Mouse (Mus musculus) forebrain, embryonic 13.5 days (tissue): ENCODE measurements around the gene Psap. TPM values are rescaled to one million over a fixed set of nuclear protein-coding genes. Genes with fewer than 3 reads are reported as not detected.

Experiments used
- ATAC-seq: fragments of 200-750 bp; cut with Nextera tagmentation; 2 replicates; pipeline ENCODE4 v1.8.0; 2017
- H3K27ac ChIP-seq: fragments of 300-500 bp; sonication (generic); 2 replicates; pipeline ENCODE4 v1.5.1; 2015; ENCODE audit warnings: inconsistent platforms, mild to moderate bottlenecking, moderate library complexity
- H3K27me3 ChIP-seq: fragments of 300-500 bp; sonication (generic); 2 replicates; pipeline ENCODE4 v1.6.1; 2015; ENCODE audit warnings: mild to moderate bottlenecking, inconsistent platforms
- H3K36me3 ChIP-seq: fragments of 300-500 bp; sonication (generic); 2 replicates; pipeline ENCODE4 v1.6.1; 2015; ENCODE audit warnings: mild to moderate bottlenecking, inconsistent platforms; ENCODE audit not compliant: poor library complexity, severe bottlenecking
- H3K4me1 ChIP-seq: fragments of 300-500 bp; sonication (generic); 2 replicates; pipeline ENCODE4 v1.6.1; 2015; ENCODE audit warnings: inconsistent platforms
- H3K4me2 ChIP-seq: fragments of 300-500 bp; sonication (generic); 2 replicates; pipeline ENCODE4 v1.6.1; 2015; ENCODE audit warnings: inconsistent platforms, mild to moderate bottlenecking, moderate library complexity
- H3K4me3 ChIP-seq: fragments of 300-500 bp; sonication (generic); 2 replicates; pipeline ENCODE4 v1.5.1; 2015; ENCODE audit warnings: mild to moderate bottlenecking, inconsistent platforms
- H3K9ac ChIP-seq: fragments of 300-500 bp; sonication (generic); 2 replicates; pipeline ENCODE4 v1.6.1; 2015; ENCODE audit warnings: mild to moderate bottlenecking, inconsistent platforms
- H3K9me3 ChIP-seq: fragments of 300-500 bp; sonication (generic); replicated peaks from 2 replicates; pipeline ENCODE4 v1.6.1; 2016; ENCODE audit warnings: inconsistent platforms
- WGBS: fragments of 180-500 bp; shearing (Covaris S2); methylation state at CpG from one replicate; pipeline ENCODE4 v1.1.7; 2015; 5-methylcytosine and 5-hydroxymethylcytosine counted together
- polyA plus RNA-seq: library from polyadenylated mRNA; unstranded; fragments of >200 nt; fragmentation: Nextera tagmentation; extraction: Ambion mirVana; gene quantifications from 2 replicates; pipeline ENCODE4 v1.2.1, GENCODE M21; 2015

The Psap gene
- polyA plus RNA-seq, 1 experiment from 2014 or later, result 92.2 TPM

DNA sequence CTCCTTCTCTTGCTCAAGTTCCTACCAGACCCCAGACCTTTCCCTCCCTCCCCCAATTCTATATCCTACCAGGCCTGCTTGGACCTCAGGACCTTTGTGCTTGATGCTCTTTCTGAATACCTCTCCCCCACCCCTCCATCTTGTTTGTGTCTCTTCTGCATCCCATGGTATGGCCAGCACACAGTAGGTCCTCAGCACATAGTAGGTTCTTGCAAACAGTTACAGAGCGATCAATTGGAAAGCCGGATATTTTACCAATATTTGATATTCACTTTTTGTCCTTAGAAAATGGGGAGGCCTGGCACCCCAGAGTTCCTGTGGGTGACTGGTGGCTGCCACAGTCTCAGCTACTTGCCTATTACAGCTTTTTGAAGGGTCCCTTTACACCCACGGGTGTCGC lies 57.6 kb downstream of the Psap start:
- Histone ChIP-seq H3K36me3 (no peaks in the 10 kb centered on the region), H3K27me3 (no peaks in the 10 kb centered on the region), H3K9me3 (no peaks in the 10 kb centered on the region), H3K4me1 (no peaks in the 10 kb centered on the region), H3K4me3 (no peak overlapping the region), H3K9ac (no peak overlapping the region), H3K27ac (no peak overlapping the region), H3K4me2 (no peak overlapping the region)
- WGBS, result 94% methylated on average over 4 of the region's 4 CpGs
- ATAC-seq, result no peak

DNA sequence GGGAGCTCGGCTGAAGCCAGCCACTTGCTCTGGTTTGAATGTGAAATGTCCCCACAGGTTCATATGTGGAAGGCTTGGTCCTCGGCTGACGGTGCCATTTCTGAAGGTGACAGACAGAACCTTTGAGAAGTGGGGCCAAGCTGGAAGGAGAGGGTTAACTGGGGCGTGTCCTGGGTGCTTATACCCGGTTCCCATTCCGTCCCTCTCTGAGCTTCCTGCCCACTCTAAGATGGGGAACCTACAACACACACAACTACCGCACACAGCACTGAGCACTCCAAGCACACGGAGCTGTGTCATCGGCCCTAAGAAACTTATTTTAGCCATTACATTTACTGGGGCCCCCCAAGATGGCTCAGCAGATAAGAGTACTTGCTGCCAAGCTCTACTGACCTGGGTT lies 64.1 kb downstream of the Psap start:
- Histone ChIP-seq H3K9me3 (no peaks in the 10 kb centered on the region), H3K4me1 (peaks cover 11% of the 10 kb centered on the region), H3K9ac (no peak overlapping the region), H3K27ac (no peak overlapping the region), H3K4me2 (no peak overlapping the region), H3K36me3 (no peaks in the 10 kb centered on the region), H3K4me3 (no peak overlapping the region), H3K27me3 (peaks cover 7% of the 10 kb centered on the region)
- no peak for ATAC-seq
- 80% methylated on average over 9 of the region's 9 CpGs for WGBS

GRCm38 (mm10) chr10:60344111-60344510 lies 66.7 kb downstream of the Psap start:
- Histone ChIP-seq H3K4me2 (no peak overlapping the region), H3K9ac (no peak overlapping the region), H3K36me3 (no peaks in the 10 kb centered on the region), H3K27me3 (peaks cover 23% of the 10 kb centered on the region), H3K27ac (no peak overlapping the region), H3K9me3 (no peaks in the 10 kb centered on the region), H3K4me1 (peaks cover 18% of the 10 kb centered on the region), H3K4me3 (no peak overlapping the region)
- WGBS, result 88% methylated on average over 3 of the region's 3 CpGs
- ATAC-seq, result no peak

GRCm38 (mm10) chr10:60346056-60346455 lies 68.6 kb downstream of the Psap start:
- peaks cover 23% of the 10 kb centered on the region for H3K27me3 ChIP-seq
- H3K4me1 ChIP-seq, result peaks cover 18% of the 10 kb centered on the region
- H3K36me3 ChIP-seq, result no peaks in the 10 kb centered on the region
- H3K9ac ChIP-seq, result no peak overlapping the region
- WGBS, result 84% methylated on average over 4 of the region's 4 CpGs
- peak overlapping the region; percentile 53 for H3K4me2 ChIP-seq
- no peak for ATAC-seq
- no peak overlapping the region for H3K27ac ChIP-seq
- no peak overlapping the region for H3K4me3 ChIP-seq
- H3K9me3 ChIP-seq, result no peaks in the 10 kb centered on the region

DNA sequence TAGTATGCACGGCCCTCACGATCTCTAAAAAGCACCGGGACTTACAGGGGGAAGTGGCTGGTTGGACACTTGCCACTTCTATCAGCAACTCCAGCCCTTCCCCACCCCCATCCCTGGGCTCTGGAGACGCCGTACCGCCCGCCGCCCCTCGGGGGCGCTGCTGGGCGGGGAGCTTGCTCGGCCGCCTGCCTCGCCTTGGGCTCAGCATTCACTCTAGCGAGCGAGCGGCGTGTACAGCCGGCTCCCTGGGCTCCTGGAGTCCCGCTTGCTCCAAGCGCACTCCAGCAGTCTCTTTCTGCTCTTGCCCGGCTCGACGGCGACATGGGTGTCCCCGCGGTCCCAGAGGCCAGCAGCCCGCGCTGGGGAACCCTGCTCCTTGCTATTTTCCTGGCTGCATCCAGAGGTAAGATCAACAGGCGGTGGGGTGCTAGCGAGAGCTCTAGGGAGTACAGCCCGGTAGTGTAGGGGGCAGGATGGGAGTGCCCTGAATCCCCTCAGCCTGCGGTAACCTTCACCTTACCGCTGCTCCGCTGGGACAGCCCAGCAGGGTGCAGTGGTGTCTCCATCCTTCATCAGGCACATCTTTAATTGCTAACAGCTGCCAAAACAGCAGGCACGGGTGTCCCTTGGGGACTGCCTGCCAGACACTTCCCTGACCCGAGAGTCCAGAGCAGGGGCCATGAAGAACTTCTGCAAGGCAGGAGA lies 69.4 kb downstream of the Psap start, which contains the start of gene Vsir:
Gene Vsir, plus strand, starts transcription at position 151 of the 705 bp plus-strand sequence.
- H3K27ac ChIP-seq, result no peak within 1 kb of the TSS
- under 1% methylated on average over 35 of the region's 37 CpGs for WGBS
- H3K9me3 ChIP-seq, result no peaks in the 10 kb centered on the region
- H3K27me3 ChIP-seq, result peaks cover 23% of the 10 kb centered on the region
- no peaks in the 10 kb centered on the region for H3K36me3 ChIP-seq
- peak within 1 kb of the TSS; percentile 37; the same call in 1 of the 2 replicates for H3K9ac ChIP-seq
- peak within 1 kb of the TSS; percentile 53 for H3K4me2 ChIP-seq
- peaks cover 26% of the 10 kb centered on the region for H3K4me1 ChIP-seq
- peak within 1 kb of the TSS; percentile 26 for H3K4me3 ChIP-seq
- peak; percentile 42; the same call in 1 of the 2 replicates for ATAC-seq

DNA sequence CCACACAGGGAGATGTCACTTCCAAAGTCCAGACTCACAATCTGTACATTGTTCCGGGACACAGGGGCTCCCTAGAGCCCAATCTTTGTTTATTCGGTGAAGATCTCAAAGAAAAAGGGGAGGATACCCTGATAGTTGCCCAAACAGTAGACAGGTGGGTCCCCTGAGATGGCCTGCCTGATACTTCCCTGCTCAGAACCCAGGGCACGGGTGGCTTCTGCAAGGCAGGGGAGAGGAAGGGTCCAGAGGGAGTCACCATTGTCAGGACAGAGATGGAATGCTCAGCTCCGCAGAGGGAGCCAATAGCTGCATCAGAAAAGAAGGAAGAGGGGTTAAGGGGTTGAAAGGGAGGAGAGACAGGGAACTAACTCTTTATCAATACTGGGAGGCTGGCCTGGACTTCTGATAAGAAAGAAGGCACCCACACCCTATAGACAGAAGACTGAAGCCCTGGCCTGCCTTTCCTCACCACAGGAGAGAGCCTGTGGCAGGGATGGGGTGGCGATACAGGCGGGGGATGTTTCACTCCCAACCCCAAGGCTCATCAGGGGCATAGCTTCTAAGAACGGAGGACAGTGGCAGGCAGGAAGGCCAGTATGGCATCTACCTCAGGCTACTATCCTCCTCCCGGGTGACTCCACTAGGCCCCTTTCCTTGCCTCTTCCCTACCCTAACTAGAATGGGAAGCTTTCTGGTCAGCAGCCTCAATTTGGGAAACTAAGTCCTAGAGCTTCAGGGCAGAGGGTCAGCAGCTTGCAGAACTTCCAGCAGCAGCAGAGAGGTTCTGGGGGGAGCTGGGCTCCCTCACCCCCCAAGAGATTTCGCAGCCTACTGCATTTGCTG lies 70.6 kb downstream of the Psap start:
- no peaks in the 10 kb centered on the region for H3K36me3 ChIP-seq
- peaks cover 23% of the 10 kb centered on the region for H3K27me3 ChIP-seq
- peaks cover 30% of the 10 kb centered on the region for H3K4me1 ChIP-seq
- H3K27ac ChIP-seq, result no peak overlapping the region
- no peak overlapping the region for H3K4me3 ChIP-seq
- WGBS, result 37% methylated on average over 9 of the region's 9 CpGs
- no peak overlapping the region for H3K4me2 ChIP-seq
- ATAC-seq, result no peak
- no peak overlapping the region for H3K9ac ChIP-seq
- no peaks in the 10 kb centered on the region for H3K9me3 ChIP-seq

DNA sequence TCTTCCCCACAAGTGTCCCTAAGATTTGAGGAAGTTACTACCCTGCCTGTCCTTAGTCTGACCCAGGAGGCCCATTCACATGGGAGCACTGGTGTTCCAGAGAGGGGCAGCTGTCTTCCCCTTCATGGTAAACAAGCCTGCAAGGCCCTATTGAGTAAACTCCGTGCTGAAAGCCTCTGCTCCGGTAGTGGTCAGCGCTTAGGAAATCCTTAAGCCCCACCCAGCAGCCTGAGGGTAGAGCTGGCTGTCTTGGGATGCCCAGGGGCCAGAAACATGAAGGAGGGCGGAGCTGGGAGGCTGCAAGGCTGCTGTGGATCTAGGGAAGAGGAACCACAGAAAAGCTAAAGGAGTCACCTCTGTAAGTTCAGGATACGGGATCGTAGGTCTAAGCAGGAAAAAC lies 71.6 kb downstream of the Psap start:
- no peak overlapping the region for H3K4me3 ChIP-seq
- no peak overlapping the region for H3K9ac ChIP-seq
- H3K4me1 ChIP-seq, result peaks cover 30% of the 10 kb centered on the region
- ATAC-seq, result no peak
- WGBS, result 36% methylated on average over 6 of the region's 6 CpGs
- peaks cover 23% of the 10 kb centered on the region for H3K27me3 ChIP-seq
- no peaks in the 10 kb centered on the region for H3K9me3 ChIP-seq
- no peak overlapping the region for H3K4me2 ChIP-seq
- H3K36me3 ChIP-seq, result no peaks in the 10 kb centered on the region
- no peak overlapping the region for H3K27ac ChIP-seq

DNA sequence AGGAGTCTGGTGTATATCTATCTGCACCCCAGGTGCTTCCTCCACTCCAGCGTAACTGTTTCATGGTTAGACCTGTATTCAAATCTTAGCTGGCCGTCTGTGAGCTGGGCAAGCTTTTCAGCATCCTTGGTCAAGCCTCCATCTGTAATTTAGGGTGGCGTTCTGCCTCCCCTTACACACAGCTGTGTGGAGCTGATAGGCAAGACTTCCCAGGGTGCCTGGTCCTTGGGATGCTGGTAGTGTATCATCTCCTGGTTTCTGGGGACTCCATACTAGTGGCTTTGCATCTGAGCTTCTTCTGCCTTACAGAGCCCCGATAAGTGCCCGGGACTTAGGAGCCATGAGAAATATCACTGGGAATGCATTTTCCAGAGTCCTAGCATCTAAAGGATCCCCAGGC lies 72.2 kb downstream of the Psap start:
- no peak for ATAC-seq
- no peaks in the 10 kb centered on the region for H3K9me3 ChIP-seq
- 86% methylated on average over 5 of the region's 5 CpGs for WGBS
- H3K9ac ChIP-seq, result no peak overlapping the region
- peaks cover 23% of the 10 kb centered on the region for H3K27me3 ChIP-seq
- H3K4me1 ChIP-seq, result peaks cover 30% of the 10 kb centered on the region
- no peak overlapping the region for H3K4me3 ChIP-seq
- H3K27ac ChIP-seq, result no peak overlapping the region
- H3K4me2 ChIP-seq, result no peak overlapping the region
- H3K36me3 ChIP-seq, result no peaks in the 10 kb centered on the region

DNA sequence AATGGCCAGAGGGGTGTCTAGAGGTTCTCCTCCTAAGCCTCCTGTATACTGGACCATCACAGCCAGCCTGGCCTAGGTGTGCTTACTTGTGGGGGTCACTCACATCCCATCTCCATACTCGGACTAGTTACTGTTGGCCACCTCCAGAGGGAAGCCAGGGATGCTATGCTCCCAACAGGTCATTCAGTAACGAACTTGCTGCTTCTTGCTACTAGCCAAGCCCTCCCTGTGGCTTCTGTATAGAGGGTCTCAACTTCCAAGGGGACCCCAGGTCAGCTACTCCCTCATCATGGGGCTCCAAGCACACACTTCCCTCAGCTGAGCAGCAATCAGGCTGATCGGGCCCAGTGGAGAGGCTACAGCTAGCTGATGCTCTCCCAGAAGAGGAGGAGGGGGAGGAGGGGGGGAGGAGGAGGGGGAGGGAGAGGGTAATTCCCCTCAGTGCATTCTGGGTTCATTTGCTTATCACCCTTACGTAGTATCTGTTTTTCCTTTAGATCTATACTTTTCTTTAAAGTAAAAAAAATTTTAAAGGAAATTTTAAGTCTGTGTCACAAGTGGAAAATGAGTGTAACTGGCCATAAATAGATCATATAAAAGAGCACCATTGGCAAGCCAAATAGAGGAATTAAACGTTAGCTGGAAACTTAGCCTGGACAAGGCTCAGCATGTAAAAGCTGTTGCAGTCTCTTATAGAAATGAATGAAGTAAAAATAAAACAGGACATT lies 72.8 kb downstream of the Psap start:
- no peak for ATAC-seq
- Histone ChIP-seq H3K9me3 (no peaks in the 10 kb centered on the region), H3K4me3 (0 out of 2 replicates have a peak overlapping the region, but pooled peaks have one; percentile 0), H3K27me3 (peaks cover 23% of the 10 kb centered on the region), H3K36me3 (no peaks in the 10 kb centered on the region), H3K27ac (no peak overlapping the region), H3K9ac (no peak overlapping the region), H3K4me2 (peak overlapping the region; percentile 27; the same call in 1 of the 2 replicates), H3K4me1 (peaks cover 25% of the 10 kb centered on the region)
- WGBS, result 54% methylated on average over 5 of the region's 5 CpGs

DNA sequence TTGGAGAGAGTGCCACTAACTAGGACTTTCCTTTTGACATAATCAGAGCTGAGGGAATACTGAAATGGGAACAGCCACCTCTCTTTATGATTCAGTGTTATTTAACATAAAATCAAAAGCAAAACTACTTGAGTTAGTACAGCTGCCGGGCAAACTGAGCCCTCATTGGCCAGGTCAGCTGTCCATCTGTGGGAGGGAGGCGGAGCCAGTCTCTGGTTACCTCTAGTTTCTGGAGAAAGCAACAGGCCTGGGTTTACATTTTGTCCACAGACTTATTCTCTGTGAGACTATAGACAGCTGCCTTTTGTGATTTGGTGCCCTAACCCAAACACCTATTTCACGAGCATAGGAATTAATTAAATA lies 73.4 kb downstream of the Psap start:
- Histone ChIP-seq H3K4me2 (peak overlapping the region; percentile 27; the same call in 1 of the 2 replicates), H3K9ac (no peak overlapping the region)
- WGBS, result 52% methylated on average over 3 of the region's 3 CpGs

DNA sequence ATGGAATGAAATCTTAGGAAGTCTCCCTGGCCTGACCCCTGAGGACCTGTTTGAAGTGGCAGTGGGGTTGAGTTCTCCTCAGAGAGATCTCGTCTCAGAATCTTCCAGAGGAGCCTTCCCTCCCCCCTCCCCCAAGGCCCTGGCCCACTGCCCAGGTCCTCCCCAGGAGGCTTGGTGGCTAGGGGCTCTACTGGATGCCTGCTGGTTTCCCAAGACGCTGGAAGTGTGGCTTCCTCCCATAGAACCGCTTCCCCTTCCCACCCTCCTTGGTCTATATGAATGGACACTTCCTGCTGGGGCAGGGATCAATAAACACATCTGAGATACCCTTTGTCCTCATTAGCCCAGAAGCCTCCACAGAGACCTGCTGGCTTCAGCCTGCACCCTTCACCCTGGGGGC lies 73.8 kb downstream of the Psap start:
- H3K4me1 ChIP-seq, result peaks cover 22% of the 10 kb centered on the region
- no peak overlapping the region for H3K9ac ChIP-seq
- no peak overlapping the region for H3K4me2 ChIP-seq
- no peak overlapping the region for H3K27ac ChIP-seq
- no peaks in the 10 kb centered on the region for H3K9me3 ChIP-seq
- H3K4me3 ChIP-seq, result no peak overlapping the region
- H3K27me3 ChIP-seq, result peaks cover 19% of the 10 kb centered on the region
- no peaks in the 10 kb centered on the region for H3K36me3 ChIP-seq
- ATAC-seq, result no peak
- WGBS, result 25% methylated on average over 3 of the region's 3 CpGs

More for the DNA sequence above, 73.4 kb downstream of the Psap start:
- Histone ChIP-seq H3K27ac (no peak overlapping the region), H3K27me3 (peaks cover 23% of the 10 kb centered on the region), H3K36me3 (no peaks in the 10 kb centered on the region), H3K4me1 (peaks cover 24% of the 10 kb centered on the region), H3K9me3 (no peaks in the 10 kb centered on the region), H3K4me3 (0 out of 2 replicates have a peak overlapping the region, but pooled peaks have one; percentile 0)
- ATAC-seq, result peak; percentile 58; the same call in 1 of the 2 replicates
